Mouse (Mus musculus): Measurements from ENCODE around the gene Ntn4. TPM values are rescaled to one million over a fixed set of nuclear protein-coding genes. Genes with fewer than 3 reads are reported as not detected.
A peak's percentile ranks its signal among the peaks of the same experiment; 100 is the strongest.

The Ntn4 gene
- polyA plus RNA-seq, 1 experiment from 2014 or later: 0.17 TPM

GRCm38 (mm10) chr10:93708515-93708914 is 68.0 kb downstream of the Ntn4 start:
- peaks cover 26% of the 10 kb centered on the region for H3K4me1 ChIP-seq
- no peak overlapping the region for H3K9ac ChIP-seq
- peak overlapping the region; percentile 36 for H3K4me2 ChIP-seq
- H3K27ac ChIP-seq: peak overlapping the region; percentile 71
- no peaks in the 10 kb centered on the region for H3K27me3 ChIP-seq (replicated peaks)
- no peaks in the 10 kb centered on the region for H3K9me3 ChIP-seq (replicated peaks)
- H3K4me3 ChIP-seq: no peak overlapping the region
- peak; percentile 94 for ATAC-seq
- 0 out of 2 replicates have a peak, but pooled peaks cover 10% of the 10 kb centered on the region for H3K36me3 ChIP-seq
- WGBS (ENCODE audit: insufficient replicate concordance): 23% methylated on average over 5 of the region's 5 CpGs

DNA sequence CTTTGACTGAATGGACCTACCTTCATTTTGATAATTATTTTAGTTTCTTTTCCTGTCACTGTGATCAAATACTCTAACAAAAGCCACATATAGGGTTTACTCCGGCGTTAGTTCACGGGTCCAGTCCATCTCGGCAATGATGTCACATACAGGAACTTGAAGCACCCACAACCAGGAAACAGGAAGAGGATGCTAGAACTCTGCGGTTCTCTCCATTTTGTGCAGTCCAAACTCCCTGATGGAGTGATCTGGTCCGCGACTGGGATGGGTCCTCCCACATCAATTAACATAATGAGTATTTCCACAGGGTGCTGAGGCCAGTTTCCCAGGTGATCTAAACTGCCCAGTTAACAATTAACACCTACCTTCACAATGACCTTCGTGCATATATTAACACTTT is 69.1 kb downstream of the Ntn4 start:
- no peak for ATAC-seq
- Histone ChIP-seq H3K9ac (no peak overlapping the region), H3K27me3 (replicated peaks) (no peaks in the 10 kb centered on the region), H3K4me3 (no peak overlapping the region), H3K4me2 (no peak overlapping the region), H3K27ac (no peak overlapping the region), H3K36me3 (0 out of 2 replicates have a peak, but pooled peaks cover 10% of the 10 kb centered on the region), H3K9me3 (replicated peaks) (no peaks in the 10 kb centered on the region), H3K4me1 (peaks cover 26% of the 10 kb centered on the region)
- 63% methylated on average over 8 of the region's 8 CpGs for WGBS (ENCODE audit: insufficient replicate concordance)

DNA sequence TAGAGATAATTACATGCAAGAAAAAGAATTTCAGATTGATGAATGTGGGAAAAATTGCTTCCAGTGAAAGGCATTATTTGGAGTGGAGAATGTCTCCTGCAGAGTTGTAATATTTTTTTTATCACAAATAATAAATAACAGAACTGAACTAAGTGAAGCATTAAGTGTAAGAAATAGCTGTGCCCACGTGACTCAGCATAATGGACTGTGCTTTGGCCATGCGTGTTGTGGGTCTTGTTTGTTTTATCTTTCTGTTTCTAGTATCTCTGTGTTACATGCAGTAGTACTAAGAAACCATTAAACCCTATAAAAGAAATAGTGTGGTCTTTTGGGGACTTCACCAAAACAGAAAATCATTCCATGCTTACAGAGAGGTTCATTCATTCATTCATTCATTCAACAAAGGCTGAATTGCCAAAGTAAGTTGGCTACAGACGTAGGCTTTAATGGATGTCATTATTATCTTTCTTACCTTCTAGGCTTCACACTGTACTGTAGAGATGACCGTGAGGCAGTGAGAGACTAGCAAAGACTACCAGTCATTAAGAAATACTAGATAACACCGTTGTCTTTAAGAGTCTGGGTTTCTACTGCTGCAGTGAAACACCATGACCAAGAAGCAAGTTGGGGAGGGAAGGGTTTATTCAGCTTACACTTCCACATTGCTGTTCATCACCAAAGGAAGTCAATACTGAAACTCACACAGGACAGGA is 81.3 kb downstream of the Ntn4 start:
- Histone ChIP-seq H3K27me3 (replicated peaks) (no peaks in the 10 kb centered on the region), H3K9me3 (replicated peaks) (no peaks in the 10 kb centered on the region), H3K4me3 (no peak overlapping the region), H3K27ac (peak overlapping the region; percentile 72), H3K36me3 (no peaks in the 10 kb centered on the region), H3K4me1 (peaks cover 36% of the 10 kb centered on the region), H3K4me2 (no peak overlapping the region), H3K9ac (no peak overlapping the region)
- 38% methylated on average over 5 of the region's 5 CpGs for WGBS (ENCODE audit: insufficient replicate concordance)
- peak; percentile 75; the same call in 1 of the 2 replicates for ATAC-seq

DNA sequence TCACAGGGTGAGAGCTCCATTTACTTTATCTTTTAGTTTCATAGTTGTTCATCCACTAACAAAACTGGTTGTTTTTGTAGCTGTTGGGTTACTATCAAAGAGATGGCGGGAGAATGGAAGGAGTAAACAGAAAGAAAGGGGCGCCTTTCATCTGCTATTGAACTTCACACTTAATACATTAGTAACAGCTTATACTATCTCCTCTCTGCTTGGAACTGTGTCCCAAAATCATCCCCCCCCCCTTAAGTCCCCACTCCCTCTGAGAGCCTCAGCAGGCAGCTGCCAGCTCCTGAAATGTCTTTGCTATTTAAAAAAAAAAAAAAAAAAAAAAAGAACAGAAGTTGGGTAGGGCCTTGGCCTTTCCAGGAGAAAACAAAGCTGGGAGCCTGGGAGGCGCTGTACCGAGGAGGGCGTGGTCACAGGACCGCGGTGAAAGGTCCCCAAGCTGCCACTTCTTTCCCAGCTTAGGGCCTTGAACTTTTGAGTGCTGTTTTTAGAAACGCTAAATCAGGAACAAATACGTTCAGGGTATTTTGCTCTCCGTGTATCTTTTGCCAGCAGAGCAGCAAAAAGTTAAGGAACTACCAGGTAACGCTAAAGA is 83.6 kb downstream of the Ntn4 start:
- Histone ChIP-seq H3K27ac (peak overlapping the region; percentile 25; the same call in 1 of the 2 replicates), H3K9ac (no peak overlapping the region), H3K36me3 (no peaks in the 10 kb centered on the region), H3K4me2 (peak overlapping the region; percentile 42), H3K9me3 (replicated peaks) (no peaks in the 10 kb centered on the region), H3K4me3 (no peak overlapping the region), H3K4me1 (peaks cover 36% of the 10 kb centered on the region), H3K27me3 (replicated peaks) (no peaks in the 10 kb centered on the region)
- ATAC-seq: 0 out of 2 replicates have a peak, but pooled peaks have one; percentile 40
- 12% methylated on average over 11 of the region's 11 CpGs for WGBS (ENCODE audit: insufficient replicate concordance)

DNA sequence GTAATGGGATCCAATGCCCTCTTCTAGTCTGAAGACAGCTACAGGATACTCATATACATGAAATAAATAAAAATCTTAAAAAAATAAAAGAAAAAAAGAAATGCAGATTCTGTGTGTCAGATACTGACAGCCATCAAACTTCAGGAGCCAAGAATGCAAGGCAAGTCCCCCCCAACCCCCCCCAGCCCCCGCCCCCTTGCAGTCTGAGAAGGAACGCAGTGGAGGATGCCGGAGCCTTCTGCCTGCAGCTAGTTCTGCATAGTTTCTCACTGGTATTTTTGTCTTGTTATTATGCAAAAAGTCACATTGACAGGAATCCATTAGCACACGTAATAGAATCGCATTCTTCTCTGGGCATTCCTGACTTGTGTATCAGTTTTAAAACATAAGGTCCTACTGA is 87.7 kb downstream of the Ntn4 start:
- H3K4me2 ChIP-seq: no peak overlapping the region
- no peak overlapping the region for H3K4me3 ChIP-seq
- H3K9ac ChIP-seq: no peak overlapping the region
- no peak for ATAC-seq
- 79% methylated on average over 5 of the region's 5 CpGs for WGBS (ENCODE audit: insufficient replicate concordance)
- H3K36me3 ChIP-seq: no peaks in the 10 kb centered on the region
- H3K4me1 ChIP-seq: peaks cover 52% of the 10 kb centered on the region
- H3K27me3 ChIP-seq (replicated peaks): no peaks in the 10 kb centered on the region
- no peak overlapping the region for H3K27ac ChIP-seq
- H3K9me3 ChIP-seq (replicated peaks): no peaks in the 10 kb centered on the region

DNA sequence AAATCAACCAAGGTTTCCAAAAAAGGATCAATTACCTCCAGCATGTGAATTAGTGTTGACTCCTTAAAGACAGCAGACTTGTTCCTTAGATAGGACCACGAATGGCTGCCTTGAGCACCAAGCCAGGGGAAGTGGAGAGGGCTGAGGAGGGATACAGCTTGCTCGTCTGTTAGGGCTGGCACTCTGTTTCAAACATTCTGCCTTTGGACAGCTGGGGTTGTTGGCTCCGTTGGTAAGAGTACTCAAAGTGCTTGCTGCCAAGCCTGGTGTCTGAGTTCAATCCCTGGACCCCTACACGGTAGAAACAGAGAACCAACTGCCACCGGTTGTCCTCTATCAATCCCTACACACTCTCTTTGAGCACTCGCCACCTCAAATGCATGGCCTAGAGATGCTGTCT is 90.0 kb downstream of the Ntn4 start:
- no peaks in the 10 kb centered on the region for H3K9me3 ChIP-seq (replicated peaks)
- H3K27ac ChIP-seq: peak overlapping the region; percentile 81
- peaks cover 42% of the 10 kb centered on the region for H3K4me1 ChIP-seq
- 49% methylated on average over 6 of the region's 6 CpGs for WGBS (ENCODE audit: insufficient replicate concordance)
- 0 out of 2 replicates have a peak overlapping the region, but pooled peaks have one; percentile 0 for H3K9ac ChIP-seq
- H3K36me3 ChIP-seq: no peaks in the 10 kb centered on the region
- H3K4me3 ChIP-seq: no peak overlapping the region
- no peak for ATAC-seq
- no peaks in the 10 kb centered on the region for H3K27me3 ChIP-seq (replicated peaks)
- peak overlapping the region; percentile 23 for H3K4me2 ChIP-seq

GRCm38 (mm10) chr10:93731248-93731691 is 90.8 kb downstream of the Ntn4 start:
- H3K4me1 ChIP-seq: peaks cover 42% of the 10 kb centered on the region
- no peaks in the 10 kb centered on the region for H3K9me3 ChIP-seq (replicated peaks)
- no peak overlapping the region for H3K9ac ChIP-seq
- H3K36me3 ChIP-seq: no peaks in the 10 kb centered on the region
- peak; percentile 92 for ATAC-seq
- H3K4me2 ChIP-seq: peak overlapping the region; percentile 23
- H3K27ac ChIP-seq: peak overlapping the region; percentile 81
- no peaks in the 10 kb centered on the region for H3K27me3 ChIP-seq (replicated peaks)
- H3K4me3 ChIP-seq: no peak overlapping the region
- WGBS (ENCODE audit: insufficient replicate concordance): 26% methylated on average over 9 of the region's 9 CpGs

GRCm38 (mm10) chr10:93736114-93736645 is 95.7 kb downstream of the Ntn4 start:
- Histone ChIP-seq H3K27ac (no peak overlapping the region), H3K27me3 (replicated peaks) (no peaks in the 10 kb centered on the region), H3K9ac (no peak overlapping the region), H3K4me1 (peaks cover 32% of the 10 kb centered on the region), H3K36me3 (no peaks in the 10 kb centered on the region), H3K4me2 (no peak overlapping the region), H3K9me3 (replicated peaks) (no peaks in the 10 kb centered on the region), H3K4me3 (no peak overlapping the region)
- 65% methylated on average over 6 of the region's 6 CpGs for WGBS (ENCODE audit: insufficient replicate concordance)
- no peak for ATAC-seq

- no peak overlapping the region for H3K9ac ChIP-seq
- H3K27me3 ChIP-seq (replicated peaks): no peaks in the 10 kb centered on the region
- no peak overlapping the region for H3K27ac ChIP-seq
- H3K4me2 ChIP-seq: no peak overlapping the region
- no peaks in the 10 kb centered on the region for H3K36me3 ChIP-seq
- no peaks in the 10 kb centered on the region for H3K9me3 ChIP-seq (replicated peaks)
- no peak overlapping the region for H3K4me3 ChIP-seq
- peaks cover 24% of the 10 kb centered on the region for H3K4me1 ChIP-seq
- WGBS (ENCODE audit: insufficient replicate concordance): 80% methylated on average over 5 of the region's 5 CpGs
- ATAC-seq: no peak
Measured at GRCm38 (mm10) chr10:93737080-93737479, 96.6 kb downstream of the Ntn4 start.

DNA sequence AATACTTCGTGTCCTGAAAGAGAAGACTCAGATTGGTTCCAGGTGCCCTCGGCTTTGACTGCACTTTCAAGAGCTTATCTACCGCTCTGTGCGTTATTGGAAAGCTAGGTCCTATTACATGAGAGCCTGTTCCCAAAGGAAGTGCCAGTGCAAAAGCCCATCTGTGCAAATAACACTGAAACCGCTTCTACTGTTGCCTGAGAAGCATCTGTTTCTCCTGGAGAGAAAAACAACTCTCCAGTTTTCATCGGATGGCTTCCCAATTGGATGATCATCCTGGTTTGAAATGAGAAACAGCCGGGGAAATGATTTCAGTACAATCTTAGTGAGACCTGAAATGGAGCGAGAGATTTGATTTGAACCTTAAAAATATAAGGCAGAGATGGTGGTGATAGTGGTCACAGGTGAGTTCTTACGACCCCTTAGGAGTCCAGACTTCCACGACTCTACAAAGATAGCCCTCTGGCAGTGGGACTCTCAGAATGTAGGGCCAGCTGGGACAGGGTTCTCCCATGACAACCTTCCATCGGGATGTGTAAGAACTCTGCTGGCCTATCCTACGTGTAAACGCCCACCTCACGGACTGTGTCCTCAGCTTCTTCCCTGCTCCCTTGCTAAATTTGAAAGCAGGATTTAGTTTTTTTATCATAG is 101.1 kb downstream of the Ntn4 start:
- 74% methylated on average over 14 of the region's 14 CpGs for WGBS (ENCODE audit: insufficient replicate concordance)
- H3K9me3 ChIP-seq (replicated peaks): no peaks in the 10 kb centered on the region
- H3K27me3 ChIP-seq (replicated peaks): no peaks in the 10 kb centered on the region
- H3K4me2 ChIP-seq: no peak overlapping the region
- no peak for ATAC-seq
- no peak overlapping the region for H3K4me3 ChIP-seq
- H3K27ac ChIP-seq: no peak overlapping the region
- H3K36me3 ChIP-seq: no peaks in the 10 kb centered on the region
- peaks cover 22% of the 10 kb centered on the region for H3K4me1 ChIP-seq
- no peak overlapping the region for H3K9ac ChIP-seq

- Histone ChIP-seq H3K36me3 (no peaks in the 10 kb centered on the region), H3K4me3 (no peak overlapping the region), H3K9ac (no peak overlapping the region), H3K27ac (no peak overlapping the region), H3K4me2 (no peak overlapping the region), H3K27me3 (replicated peaks) (no peaks in the 10 kb centered on the region), H3K4me1 (peaks cover 22% of the 10 kb centered on the region), H3K9me3 (replicated peaks) (no peaks in the 10 kb centered on the region)
- 68% methylated on average over 3 of the region's 3 CpGs for WGBS (ENCODE audit: insufficient replicate concordance)
- no peak for ATAC-seq
Measured at GRCm38 (mm10) chr10:93742097-93742446, 101.6 kb downstream of the Ntn4 start.

GRCm38 (mm10) chr10:93742598-93742997 is 102.1 kb downstream of the Ntn4 start:
- no peaks in the 10 kb centered on the region for H3K36me3 ChIP-seq

More at GRCm38 (mm10) chr10:93742598-93742997, 102.1 kb downstream of the Ntn4 start:
- H3K9me3 ChIP-seq (replicated peaks): no peaks in the 10 kb centered on the region
- WGBS (ENCODE audit: insufficient replicate concordance): 55% methylated on average over 6 of the region's 6 CpGs
- H3K27me3 ChIP-seq (replicated peaks): no peaks in the 10 kb centered on the region
- no peak for ATAC-seq
- H3K4me3 ChIP-seq: no peak overlapping the region
- no peak overlapping the region for H3K27ac ChIP-seq
- H3K4me1 ChIP-seq: peaks cover 22% of the 10 kb centered on the region
- no peak overlapping the region for H3K4me2 ChIP-seq
- no peak overlapping the region for H3K9ac ChIP-seq
